Mouse (Mus musculus): Measurements from ENCODE around the gene Gm10840. TPM values are rescaled to one million over a fixed set of nuclear protein-coding genes. Genes with fewer than 3 reads are reported as not detected.
"Not testable (repeated sequence)": the region's sequence is repeated elsewhere in the genome, so short reads cannot be mapped to it uniquely, and the experiment has no call there.

Gm10840 gene
- polyA plus RNA-seq, 1 experiment from 2014 or later: not detected

- no peak for ATAC-seq (ENCODE audit: low read depth)
- Histone ChIP-seq H3K4me2 (no peak overlapping the region), H3K36me3 (peaks cover 9% of the 10 kb centered on the region; the same call in 1 of the 2 replicates), H3K4me3 (no peak overlapping the region), H3K9ac (no peak overlapping the region), H3K27me3 (no peaks in the 10 kb centered on the region), H3K9me3 (no peaks in the 10 kb centered on the region), H3K4me1 (replicated peaks) (peaks cover 15% of the 10 kb centered on the region), H3K27ac (replicated peaks) (no peak overlapping the region)
- WGBS: 96% methylated on average over 3 of the region's 3 CpGs
Observed at GRCm38 (mm10) chr11:106191716-106192115, 31.1 kb downstream of the Gm10840 start.

- H3K9ac ChIP-seq: peak overlapping the region; percentile 82
- H3K9me3 ChIP-seq: no peaks in the 10 kb centered on the region
- peaks cover 14% of the 10 kb centered on the region for H3K36me3 ChIP-seq
- no peak overlapping the region for H3K27ac ChIP-seq (replicated peaks)
- WGBS: 89% methylated on average over 5 of the region's 5 CpGs
- no peaks in the 10 kb centered on the region for H3K27me3 ChIP-seq
- ATAC-seq (ENCODE audit: low read depth): no peak
- H3K4me3 ChIP-seq: peak overlapping the region; percentile 77
- peaks cover 15% of the 10 kb centered on the region for H3K4me1 ChIP-seq (replicated peaks)
- peak overlapping the region; percentile 75 for H3K4me2 ChIP-seq
Observed at GRCm38 (mm10) chr11:106192241-106192640, 31.6 kb downstream of the Gm10840 start.

GRCm38 (mm10) chr11:106192657-106193370, 32.2 kb downstream of the Gm10840 start:
- peak overlapping the region; percentile 82 for H3K9ac ChIP-seq
- H3K36me3 ChIP-seq: peaks cover 20% of the 10 kb centered on the region
- ATAC-seq (ENCODE audit: low read depth): peak; percentile 10
- H3K27ac ChIP-seq (replicated peaks): peak overlapping the region; percentile 89
- peak overlapping the region; percentile 77 for H3K4me3 ChIP-seq
- H3K27me3 ChIP-seq: no peaks in the 10 kb centered on the region
- H3K9me3 ChIP-seq: no peaks in the 10 kb centered on the region
- 12% methylated on average over 19 of the region's 19 CpGs for WGBS
- peak overlapping the region; percentile 75 for H3K4me2 ChIP-seq
- peaks cover 15% of the 10 kb centered on the region for H3K4me1 ChIP-seq (replicated peaks)

- Histone ChIP-seq H3K4me3 (peak overlapping the region; percentile 77), H3K27ac (replicated peaks) (peak overlapping the region; percentile 89), H3K36me3 (peaks cover 27% of the 10 kb centered on the region), H3K9ac (peak overlapping the region; percentile 82), H3K4me2 (peak overlapping the region; percentile 75), H3K27me3 (no peaks in the 10 kb centered on the region), H3K4me1 (replicated peaks) (peaks cover 15% of the 10 kb centered on the region), H3K9me3 (no peaks in the 10 kb centered on the region)
- peak; percentile 96 for ATAC-seq (ENCODE audit: low read depth)
- 0% methylated on average over 44 of the region's 44 CpGs for WGBS
Observed at GRCm38 (mm10) chr11:106193371-106194154, 32.9 kb downstream of the Gm10840 start.

- peak overlapping the region; percentile 75 for H3K4me2 ChIP-seq
- no peak for ATAC-seq (ENCODE audit: low read depth)
- H3K27ac ChIP-seq (replicated peaks): peak overlapping the region; percentile 89
- 40% methylated on average over 3 of the region's 3 CpGs for WGBS
- no peaks in the 10 kb centered on the region for H3K27me3 ChIP-seq
- H3K9ac ChIP-seq: peak overlapping the region; percentile 70
- H3K36me3 ChIP-seq: peaks cover 32% of the 10 kb centered on the region
- H3K9me3 ChIP-seq: no peaks in the 10 kb centered on the region
- H3K4me1 ChIP-seq (replicated peaks): peaks cover 15% of the 10 kb centered on the region
- peak overlapping the region; percentile 77 for H3K4me3 ChIP-seq
Observed at GRCm38 (mm10) chr11:106194155-106194541, 33.5 kb downstream of the Gm10840 start.

- no peak overlapping the region for H3K9ac ChIP-seq
- H3K4me2 ChIP-seq: no peak overlapping the region
- no peak for ATAC-seq (ENCODE audit: low read depth)
- H3K9me3 ChIP-seq: no peaks in the 10 kb centered on the region
- peaks cover 15% of the 10 kb centered on the region for H3K4me1 ChIP-seq (replicated peaks)
- no peak overlapping the region for H3K4me3 ChIP-seq
- H3K27me3 ChIP-seq: no peaks in the 10 kb centered on the region
- peaks cover 34% of the 10 kb centered on the region for H3K36me3 ChIP-seq
- H3K27ac ChIP-seq (replicated peaks): no peak overlapping the region
- 92% methylated on average over 7 of the region's 7 CpGs for WGBS
Observed at GRCm38 (mm10) chr11:106194891-106195290, 34.2 kb downstream of the Gm10840 start.

GRCm38 (mm10) chr11:106195341-106195740, 34.7 kb downstream of the Gm10840 start:
- H3K36me3 ChIP-seq: peaks cover 38% of the 10 kb centered on the region
- no peak for ATAC-seq (ENCODE audit: low read depth)

GRCm38 (mm10) chr11:106198277-106198676, 37.6 kb downstream of the Gm10840 start:
- no peak for ATAC-seq (ENCODE audit: low read depth)
- Histone ChIP-seq H3K9me3 (no peaks in the 10 kb centered on the region), H3K36me3 (peaks cover 65% of the 10 kb centered on the region), H3K9ac (no peak overlapping the region), H3K4me3 (no peak overlapping the region), H3K4me2 (no peak overlapping the region), H3K27me3 (no peaks in the 10 kb centered on the region), H3K4me1 (replicated peaks) (peaks cover 6% of the 10 kb centered on the region), H3K27ac (replicated peaks) (no peak overlapping the region)
- 92% methylated on average over 4 of the region's 4 CpGs for WGBS

More at GRCm38 (mm10) chr11:106195341-106195740, 34.7 kb downstream of the Gm10840 start:
- H3K4me3 ChIP-seq: no peak overlapping the region
- H3K27me3 ChIP-seq: no peaks in the 10 kb centered on the region
- H3K4me1 ChIP-seq (replicated peaks): peaks cover 15% of the 10 kb centered on the region
- no peaks in the 10 kb centered on the region for H3K9me3 ChIP-seq
- no peak overlapping the region for H3K9ac ChIP-seq
- no peak overlapping the region for H3K27ac ChIP-seq (replicated peaks)
- no peak overlapping the region for H3K4me2 ChIP-seq

- not testable (repeated sequence) for ATAC-seq (ENCODE audit: low read depth); H3K4me2 ChIP-seq; H3K4me3 ChIP-seq; H3K4me1 ChIP-seq (replicated peaks); H3K9ac ChIP-seq; H3K27me3 ChIP-seq; H3K27ac ChIP-seq (replicated peaks); H3K9me3 ChIP-seq
- 94% methylated on average over 7 of the region's 7 CpGs for whole genome bisulfite sequencing
- peaks cover 81% of the 10 kb centered on the region for H3K36me3 ChIP-seq
Observed at GRCm38 (mm10) chr11:106199997-106200396, 39.3 kb downstream of the Gm10840 start.

- Histone ChIP-seq H3K36me3 (peaks cover 86% of the 10 kb centered on the region), H3K4me1 (replicated peaks) (no peaks in the 10 kb centered on the region), H3K4me2 (no peak overlapping the region), H3K27ac (replicated peaks) (no peak overlapping the region), H3K27me3 (no peaks in the 10 kb centered on the region), H3K9me3 (no peaks in the 10 kb centered on the region), H3K9ac (no peak overlapping the region), H3K4me3 (no peak overlapping the region)
- 84% methylated on average over 6 of the region's 6 CpGs for WGBS
- ATAC-seq (ENCODE audit: low read depth): no peak
Observed at GRCm38 (mm10) chr11:106200756-106201155, 40.1 kb downstream of the Gm10840 start.

- WGBS: 96% methylated on average over 19 of the region's 19 CpGs
- Histone ChIP-seq H3K9me3 (no peaks in the 10 kb centered on the region), H3K4me1 (replicated peaks) (no peaks in the 10 kb centered on the region), H3K27me3 (no peaks in the 10 kb centered on the region), H3K4me2 (no peak overlapping the region), H3K36me3 (peaks cover 87% of the 10 kb centered on the region), H3K4me3 (no peak overlapping the region), H3K27ac (replicated peaks) (no peak overlapping the region), H3K9ac (no peak overlapping the region)
- no peak for ATAC-seq (ENCODE audit: low read depth)
Observed at GRCm38 (mm10) chr11:106201337-106202122, 40.9 kb downstream of the Gm10840 start.

GRCm38 (mm10) chr11:106202123-106202465, 41.4 kb downstream of the Gm10840 start, which contains the start of gene Strada:
Gene Strada, minus strand, starts transcription at chr11:106202168.
- no peak within 1 kb of the TSS for H3K4me2 ChIP-seq
- H3K9me3 ChIP-seq: no peaks in the 10 kb centered on the region
- 91% methylated on average over 5 of the region's 5 CpGs for WGBS
- H3K4me1 ChIP-seq (replicated peaks): no peaks in the 10 kb centered on the region
- H3K9ac ChIP-seq: no peak within 1 kb of the TSS
- H3K4me3 ChIP-seq: no peak within 1 kb of the TSS
- no peak within 1 kb of the TSS for H3K27ac ChIP-seq (replicated peaks)
- H3K36me3 ChIP-seq: peaks cover 87% of the 10 kb centered on the region
- ATAC-seq (ENCODE audit: low read depth): no peak
- H3K27me3 ChIP-seq: no peaks in the 10 kb centered on the region
